Mouse (Mus musculus) ES-E14 (cell line): ENCODE measurements around the gene Reep1.

ENCODE experiments used
- ZC3H11A ChIP-seq: IDR thresholded peaks from 2 replicates; pipeline ENCODE4 v1.6.1; 2012; ENCODE audit warnings: low read depth, mild to moderate bottlenecking, inconsistent platforms, low read length, borderline replicate concordance
- ZNF384 ChIP-seq: IDR thresholded peaks from 2 replicates; pipeline ENCODE4 v1.6.1; 2012; ENCODE audit warnings: low read depth, low read length, inconsistent platforms

GRCm38 (mm10) chr6:71823085-71823484 is 115.7 kb downstream of the Reep1 start:
- no peak for TF ChIP-seq ZNF384
- TF ChIP-seq ZC3H11A: no peak
